12 mouse cellular contexts compared by ENCODE assay signal in the genomic region with DNA sequence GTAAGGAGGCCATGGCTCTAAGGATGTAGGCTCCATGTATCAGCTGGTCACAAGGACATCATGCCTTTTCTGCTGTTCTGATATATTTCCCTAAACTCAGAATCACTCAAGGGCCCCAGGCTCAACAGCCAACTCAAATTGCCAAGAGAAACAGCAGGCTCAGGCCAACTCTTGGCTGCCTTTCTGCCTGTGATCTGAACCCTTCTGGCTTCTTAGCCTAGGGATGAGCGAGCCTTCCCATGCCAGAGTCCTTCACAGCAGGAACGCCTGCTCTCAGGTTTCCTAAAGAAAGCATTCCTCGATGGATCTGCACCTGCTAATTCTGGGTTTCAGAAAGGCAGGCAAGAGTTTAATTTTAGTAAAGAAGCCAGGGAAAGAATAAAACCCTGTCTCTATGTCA. TPM values are rescaled to one million over a fixed set of nuclear protein-coding genes. Genes with fewer than 3 reads are reported as not detected.
DNase-seq lines count a peak whose midpoint lies in the region; ATAC-seq lines count a peak whose summit lies in the region.
"Had no signal": no experiment of that assay in that cellular context is flagged by ENCODE, and none has a peak within 500 bp of the region (broad histone marks: within the 10 kb centered on the region; RNA-seq: fewer than 3 reads in every experiment).

No protein-coding gene starts in this region.

- peaks cover 17% of the 10 kb centered on the region for H3K4me1 ChIP-seq in neural tube, embryonic 15.5 days

- no peaks in the 10 kb centered on the region for H3K36me3 ChIP-seq in neural tube, embryonic 15.5 days

- H3K9ac ChIP-seq in neural tube, embryonic 15.5 days (replicated peaks), result no peak overlapping the region

- no peak for ATAC-seq in neural tube, embryonic 15.5 days (ENCODE audit: low FRiP score)

- H3K4me3 ChIP-seq in neural tube, embryonic 15.5 days (replicated peaks), result no peak overlapping the region

- no peak overlapping the region for H3K27ac ChIP-seq in neural tube, embryonic 15.5 days (replicated peaks)

- no peaks in the 10 kb centered on the region for H3K27me3 ChIP-seq in neural tube, embryonic 15.5 days (replicated peaks)

- 60% methylated on average over 3 of the region's 3 CpGs for WGBS in neural tube, embryonic 15.5 days

- H3K4me2 ChIP-seq in neural tube, embryonic 15.5 days, result no peak overlapping the region
- H3K4me2 ChIP-seq: midbrain, embryonic 11.5 days had no signal

- DNase-seq in adrenal gland, postnatal 10 days, result peak; percentile 41
- DNase-seq in adrenal gland, adult (ENCODE audit: inconsistent age in 2 of 2, low spot score in 1 of 2), result no peak
- DNase-seq in lung, postnatal 14 days, result peak; percentile 29
- no peak for DNase-seq in lung, postnatal 25 days (ENCODE audit: low spot score)
- peak; percentile 57 for DNase-seq in gastrocnemius, postnatal 10 days
- DNase-seq in skeletal muscle tissue, adult 2 months (ENCODE audit: low read depth, low spot score), result peak; percentile 70
- DNase-seq in spleen, postnatal 10 days (ENCODE audit: low spot score in 2 of 2), result no peak
- DNase-seq: liver; right cerebral cortex, postnatal 4 days; thymus, postnatal 36 days had no signal

- H3K9me3 ChIP-seq in neural tube, embryonic 15.5 days (replicated peaks), result no peaks in the 10 kb centered on the region

RNA-seq across cellular contexts. Expression of a gene that starts 43.4 kb away (rescaled TPM):
- total RNA-seq in adrenal gland, postnatal 10 days (2021), result 10 to 100 TPM; 10.7 to 12.3 TPM
- 10 to 100 TPM; 11.0 to 13.6 TPM for total RNA-seq in gastrocnemius, postnatal 10 days (2021)
- polyA plus RNA-seq in neural tube, embryonic 15.5 days (2015; fragmentation: Nextera tagmentation; extraction: Ambion mirVana), result 10.8 and 11.5 TPM in 2 replicates

Comparison
In these comparisons a context has a peak if more than half of its experiments do, and no peak if none do; other contexts are left out.
1. DNase-seq: peak in adrenal gland, postnatal 10 days (single experiment), lung, postnatal 14 days (single experiment), gastrocnemius, postnatal 10 days (single experiment) and skeletal muscle tissue, adult 2 months (single experiment); none in adrenal gland, adult (0 of 2), lung, postnatal 25 days (single experiment) and spleen, postnatal 10 days (0 of 2).